Mouse (Mus musculus) small intestine, adult 2 months (tissue): ENCODE measurements at regions not wholly inside any gene's neighbourhood (a gene's known extent, or its start where the extent isn't known, plus 50 kb on each side); places are given as distances from the start of the nearest gene placed in this dataset.

ENCODE experiments used
- CTCF ChIP-seq: fragments of 200-500 bp; IDR thresholded peaks from 2 replicates; pipeline ENCODE4 v1.5.1; 2012; ENCODE audit warnings: low read depth, mild to moderate bottlenecking, control low read depth, inconsistent platforms, low read length, moderate library complexity, mixed read lengths; ENCODE audit not compliant: insufficient replicate concordance, insufficient read length; ENCODE audit errors: extremely low read depth
- POLR2A ChIP-seq: fragments of 200-500 bp; IDR thresholded peaks from 2 replicates; pipeline ENCODE4 v1.6.1; 2012; ENCODE audit warnings: low read depth, mild to moderate bottlenecking, control low read depth, inconsistent platforms, low read length, moderate library complexity

DNA sequence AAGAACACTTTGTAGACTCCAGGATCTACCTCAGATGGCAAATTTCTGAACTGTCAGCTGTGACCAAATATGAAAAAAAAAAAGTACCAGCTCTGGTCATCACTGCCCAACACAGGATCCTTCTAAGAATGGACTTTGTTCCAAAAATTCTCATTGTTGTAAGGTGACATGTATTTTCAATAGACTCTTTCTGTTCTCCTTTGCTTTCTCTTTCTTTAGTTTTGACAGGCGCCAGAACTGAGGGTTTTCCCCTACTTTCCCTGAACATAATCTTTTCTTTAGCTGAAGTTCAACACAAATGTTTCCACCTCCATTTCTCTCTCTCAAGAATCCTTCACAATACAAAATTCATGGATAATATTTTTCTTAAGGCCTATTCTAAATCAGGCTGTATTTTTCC, 579.1 kb upstream of the C030005K15Rik start:
- no peak for TF ChIP-seq POLR2A
- no peak for TF ChIP-seq CTCF
